Mouse (Mus musculus) urinary bladder, postnatal 10 days (tissue): ENCODE measurements around the gene Pld3.
A peak's percentile ranks its signal among the peaks of the same experiment; 100 is the strongest.

Source experiments
- DNase-seq: peaks from one replicate; pipeline ENCODE4 v3.0.0; 2022; ENCODE audit warnings: low spot score

The Pld3 gene

GRCm38 (mm10) chr7:27486770-27487697 is 66.0 kb downstream of the Pld3 start, which contains the start of gene Sertad1:
Gene Sertad1, plus strand, starts transcription at chr7:27486910.
- peak; percentile 98 for DNase-seq

DNA sequence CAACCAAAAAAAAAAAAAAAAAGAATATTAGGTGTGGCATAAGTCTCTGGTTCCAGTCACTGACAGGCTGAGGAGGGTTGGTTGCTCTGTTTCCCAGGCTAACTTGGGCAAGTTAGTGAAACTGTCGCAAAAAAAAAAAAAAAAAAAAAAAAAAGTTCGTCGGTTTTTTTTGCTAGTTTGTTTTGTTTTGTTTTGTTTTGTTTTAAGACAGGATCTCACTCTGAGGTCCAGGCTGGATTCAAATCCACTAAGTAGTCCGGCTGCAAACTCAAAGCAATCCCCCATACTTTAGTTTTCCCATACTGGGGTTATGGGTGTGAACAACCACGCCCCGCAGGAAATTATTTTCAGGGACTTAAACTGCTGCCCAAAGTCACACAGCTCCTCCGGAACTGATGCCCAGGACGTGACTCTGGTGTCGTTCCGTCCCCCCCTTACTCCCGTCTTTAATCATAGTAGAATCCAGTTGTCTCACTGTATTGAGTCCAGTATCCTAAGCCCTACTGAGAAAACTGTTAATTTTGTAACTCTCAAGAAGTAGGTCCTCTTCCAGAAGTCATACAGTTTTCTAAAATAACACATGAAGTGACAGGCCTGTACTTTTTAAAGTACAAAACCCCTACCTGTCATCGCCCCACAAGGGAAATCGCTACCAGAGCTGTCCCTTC is 66.8 kb downstream of the Pld3 start:
- DNase-seq = no peak

DNA sequence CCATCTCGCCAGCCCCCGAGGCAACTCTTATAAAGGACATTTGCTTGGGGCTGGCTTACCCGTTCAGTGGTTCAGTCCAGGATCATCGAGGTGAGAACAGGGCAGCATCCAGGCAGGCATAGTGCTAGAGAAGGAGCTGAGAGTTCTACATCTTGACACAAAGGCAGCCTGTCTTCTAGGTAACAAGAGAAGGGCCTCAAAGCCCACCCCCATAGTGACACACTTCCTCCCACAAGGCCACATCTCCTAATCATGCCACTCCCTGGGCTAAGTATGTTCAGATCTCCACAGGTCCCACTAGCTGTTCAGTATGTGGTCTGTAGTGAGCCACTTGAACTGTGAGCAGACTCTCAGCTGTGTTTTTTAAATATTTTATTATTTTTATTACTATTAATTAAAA is 69.2 kb downstream of the Pld3 start:
- DNase-seq = no peak
